Mouse (Mus musculus): ENCODE data around the gene Nol4l. TPM values are rescaled to one million over a fixed set of nuclear protein-coding genes. Genes with fewer than 3 reads are reported as not detected.

The Nol4l gene
- polyA plus RNA-seq (2017; shearing (Covaris generic)): 6.3 TPM

DNA sequence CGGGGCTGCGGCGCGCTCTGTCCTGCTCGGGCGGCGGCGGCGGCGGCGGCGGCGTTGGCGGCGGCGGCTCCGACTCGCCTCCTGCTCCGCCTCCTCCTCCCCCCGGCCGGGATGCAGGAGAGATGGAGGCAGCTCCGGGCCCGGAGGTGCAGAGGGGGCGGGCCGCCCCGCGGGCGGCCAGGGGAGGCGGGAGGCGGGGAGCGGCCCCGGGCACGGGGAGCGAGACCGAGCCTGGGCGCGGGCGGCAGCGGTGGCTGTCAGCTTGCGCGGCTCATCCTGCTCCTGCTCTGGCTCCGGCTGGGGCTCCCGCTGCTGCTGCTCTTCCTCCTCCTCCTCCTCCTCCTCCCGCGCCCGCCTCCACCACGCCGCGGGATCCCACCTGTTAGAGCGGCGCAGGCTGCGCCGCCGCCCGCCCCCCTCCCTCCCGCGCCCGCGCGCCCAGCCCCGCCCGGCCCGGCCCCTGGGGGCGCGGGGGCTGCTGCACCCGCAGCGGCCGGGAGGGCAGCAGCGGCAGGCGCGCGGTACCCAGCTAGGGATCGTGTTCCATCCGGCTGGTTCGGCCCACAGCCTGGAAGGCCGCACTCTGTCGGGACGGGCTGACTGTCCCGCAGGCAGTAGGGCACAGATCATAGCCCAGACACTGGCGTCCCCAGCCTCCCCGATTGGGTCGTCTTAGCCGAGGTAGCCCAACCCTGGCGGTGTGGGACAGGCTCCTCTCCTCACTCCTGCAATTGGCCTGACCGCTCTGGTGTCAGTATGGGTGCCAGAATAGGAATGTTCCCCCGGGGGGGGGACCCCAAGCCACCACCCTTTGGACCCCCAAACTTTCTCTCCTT lies at the start of gene Nol4l:
TSS of gene Nol4l (minus strand) at position 41 of the 836 bp plus-strand sequence.

DNA sequence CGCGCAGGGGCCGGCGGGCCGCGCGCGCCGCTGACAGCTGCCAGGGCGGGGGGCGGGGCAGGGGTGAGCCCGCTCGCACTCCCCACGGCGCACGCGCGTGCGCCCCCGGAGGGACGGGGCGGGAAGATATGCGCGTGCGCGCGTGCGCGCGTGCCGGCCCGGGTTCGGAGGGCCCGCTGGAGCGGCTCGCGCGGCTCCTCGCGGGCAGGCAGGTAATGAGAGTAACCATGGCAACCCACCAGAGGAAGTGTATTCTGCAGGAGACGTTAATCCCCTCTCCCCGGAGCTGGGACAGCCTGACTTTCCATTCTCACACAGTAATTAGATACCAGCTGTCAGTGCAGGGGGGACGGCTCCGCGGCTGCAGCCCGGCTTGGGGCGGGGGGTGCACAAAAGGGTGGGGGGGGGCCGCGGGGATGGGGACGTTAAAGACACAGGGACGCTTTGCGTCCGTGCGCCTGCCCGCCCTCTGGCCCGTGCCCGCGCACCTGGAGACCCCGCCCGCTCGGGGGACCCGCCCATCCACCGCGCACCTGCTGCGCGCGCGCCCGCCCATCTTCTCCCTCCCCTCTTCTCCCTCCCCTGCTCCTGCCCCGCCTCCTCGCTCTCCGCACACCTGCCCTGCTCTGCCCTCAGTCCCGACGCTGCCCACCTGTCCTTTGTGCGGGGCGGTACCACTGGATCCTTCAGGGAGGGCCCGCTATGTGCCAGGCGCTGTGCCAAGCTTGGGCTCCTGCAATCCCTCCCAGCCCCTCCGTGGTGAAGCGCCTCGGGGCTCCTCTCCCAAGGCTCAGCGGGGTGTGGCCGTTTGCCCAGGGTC lies 37.0 kb downstream of the Nol4l start, which contains the start of gene 4930404H24Rik:
TSS of gene 4930404H24Rik (plus strand) at position 218 of the 820 bp plus-strand sequence.

Other genes with a start within 250 kb of the Nol4l start
- gene Kif3b, start 238.6 kb downstream of the Nol4l start, polyA plus RNA-seq (2017; shearing (Covaris generic)): 36.7 TPM
- gene Asxl1, start 184.1 kb downstream of the Nol4l start, polyA plus RNA-seq (2017; shearing (Covaris generic)): 16.9 TPM
- gene 4930404H24Rik, start 37.2 kb downstream of the Nol4l start, polyA plus RNA-seq (2017; shearing (Covaris generic)): not detected
- gene Commd7, start 102.8 kb upstream of the Nol4l start, polyA plus RNA-seq (2017; shearing (Covaris generic)): 146 TPM
- 4.5 TPM for gene Dnmt3b, start 119.5 kb upstream of the Nol4l start, polyA plus RNA-seq (2017; shearing (Covaris generic))
- gene Dnmt3c, start 166.7 kb upstream of the Nol4l start, polyA plus RNA-seq (2017; shearing (Covaris generic)): not detected
- 207 TPM for gene Mapre1, start 211.3 kb upstream of the Nol4l start, polyA plus RNA-seq (2017; shearing (Covaris generic))
- gene Efcab8, start 250.0 kb upstream of the Nol4l start, polyA plus RNA-seq (2017; shearing (Covaris generic)): 0.21 TPM